Mouse (Mus musculus) thymus, postnatal 4 days (tissue): ENCODE results near the gene Cers5.
A peak's percentile ranks its signal among the peaks of the same experiment; 100 is the strongest.
"Not testable (repeated sequence)": the region's sequence is repeated elsewhere in the genome, so short reads cannot be mapped to it uniquely, and the experiment has no call there.

Experiments used
- DNase-seq: peaks from one replicate; pipeline ENCODE4 v3.0.0; 2021

Gene Cers5

GRCm38 (mm10) chr15:99787625-99788120 is 15.0 kb upstream of the Cers5 start:
- DNase-seq, result no peak

- peak; percentile 12 for DNase-seq
These were observed 6.1 kb upstream of the Cers5 start for GRCm38 (mm10) chr15:99778677-99779335.

GRCm38 (mm10) chr15:99778148-99778547 is 5.5 kb upstream of the Cers5 start:
- DNase-seq, result peak; percentile 25

GRCm38 (mm10) chr15:99772925-99773324 is 240 bp upstream of the Cers5 start:
- DNase-seq, result no peak

GRCm38 (mm10) chr15:99772277-99772880 is 306 bp downstream of the Cers5 start:
- DNase-seq, result peak; percentile 91

- DNase-seq, result peak; percentile 82
These were observed 946 bp downstream of the Cers5 start for GRCm38 (mm10) chr15:99771601-99772276.

- no peak for DNase-seq
These were observed 1.6 kb downstream of the Cers5 start for GRCm38 (mm10) chr15:99771004-99771500.

- DNase-seq, result no peak
These were observed 3.9 kb downstream of the Cers5 start for GRCm38 (mm10) chr15:99768761-99769160.

GRCm38 (mm10) chr15:99767467-99767866 is 5.2 kb downstream of the Cers5 start:
- no peak for DNase-seq

GRCm38 (mm10) chr15:99754204-99754603 is 18.5 kb downstream of the Cers5 start:
- no peak for DNase-seq

GRCm38 (mm10) chr15:99740229-99740628 is 32.5 kb downstream of the Cers5 start:
- DNase-seq, result no peak

GRCm38 (mm10) chr15:99736675-99737074 is 36.0 kb downstream of the Cers5 start:
- no peak for DNase-seq

GRCm38 (mm10) chr15:99735631-99736030 is 37.1 kb downstream of the Cers5 start:
- peak; percentile 98 for DNase-seq

- DNase-seq, result no peak
These were observed 39.5 kb downstream of the Cers5 start for GRCm38 (mm10) chr15:99733186-99733585.

GRCm38 (mm10) chr15:99731678-99732077 is 41.0 kb downstream of the Cers5 start:
- no peak for DNase-seq

- no peak for DNase-seq
These were observed 41.5 kb downstream of the Cers5 start for GRCm38 (mm10) chr15:99731167-99731566.

- DNase-seq, result peak; percentile 56
These were observed 43.5 kb downstream of the Cers5 start for GRCm38 (mm10) chr15:99729056-99729783.

GRCm38 (mm10) chr15:99728211-99728610 is 44.5 kb downstream of the Cers5 start:
- DNase-seq, result no peak

- DNase-seq, result no peak
These were observed 45.2 kb downstream of the Cers5 start for GRCm38 (mm10) chr15:99727525-99727924.

- DNase-seq, result not testable (repeated sequence)
These were observed 45.6 kb downstream of the Cers5 start for GRCm38 (mm10) chr15:99727039-99727438.

GRCm38 (mm10) chr15:99726549-99726948 is 46.1 kb downstream of the Cers5 start:
- DNase-seq, result no peak

- peak; percentile 92 for DNase-seq
These were observed 47.1 kb downstream of the Cers5 start, which contains the start of gene Cox14 for GRCm38 (mm10) chr15:99725341-99726155. TSS of gene Cox14 (plus strand) at chr15:99725618.
